Mouse (Mus musculus) neutrophil, adult 5-6 weeks (primary cell): Measurements from ENCODE around the gene Pafah1b3. TPM values are rescaled to one million over a fixed set of nuclear protein-coding genes. Genes with fewer than 3 reads are reported as not detected.

Source experiments
- ATAC-seq: fragments of 151-379, 151-347 bp; 2 replicates; pipeline ENCODE4 v1.8.0; 2017; ENCODE audit warnings: mild to moderate bottlenecking, moderate TSS enrichment; ENCODE audit not compliant: insufficient number of reproducible peaks, poor library complexity, low FRiP score, severe bottlenecking; ENCODE audit errors: extremely low read depth
- total RNA-seq: library from RNA; stranded (forward); fragments of 200-1000 nt; gene quantifications from 2 replicates; pipeline ENCODE4 v1.2.3, GENCODE M21; 2017

Pafah1b3 gene
- total RNA-seq, 1 experiment from 2014 or later, result 47.8 TPM

- ATAC-seq, result no peak
These were observed 12.1 kb downstream of the Pafah1b3 start for GRCm38 (mm10) chr7:25285511-25286238.

- ATAC-seq, result no peak
These were observed 13.0 kb downstream of the Pafah1b3 start for GRCm38 (mm10) chr7:25284766-25285165.

- no peak for ATAC-seq
These were observed 13.6 kb downstream of the Pafah1b3 start for GRCm38 (mm10) chr7:25284171-25284570.

- no peak for ATAC-seq
These were observed 14.1 kb downstream of the Pafah1b3 start for GRCm38 (mm10) chr7:25283637-25284036.

- ATAC-seq, result no peak
These were observed 15.0 kb downstream of the Pafah1b3 start for GRCm38 (mm10) chr7:25282731-25283211.

- peak; percentile 64 for ATAC-seq
These were observed 15.8 kb downstream of the Pafah1b3 start for GRCm38 (mm10) chr7:25281734-25282601.

GRCm38 (mm10) chr7:25281166-25281733 lies 16.5 kb downstream of the Pafah1b3 start:
- ATAC-seq, result no peak

- ATAC-seq, result no peak
These were observed 17.7 kb downstream of the Pafah1b3 start for GRCm38 (mm10) chr7:25279861-25280791.

- no peak for ATAC-seq
These were observed 18.5 kb downstream of the Pafah1b3 start for GRCm38 (mm10) chr7:25279076-25279860.

GRCm38 (mm10) chr7:25278341-25279075 lies 19.3 kb downstream of the Pafah1b3 start:
- ATAC-seq, result peak; percentile 63

GRCm38 (mm10) chr7:25277998-25278340 lies 19.8 kb downstream of the Pafah1b3 start:
- ATAC-seq, result no peak

- ATAC-seq, result no peak
These were observed 20.4 kb downstream of the Pafah1b3 start for GRCm38 (mm10) chr7:25277405-25277804.

GRCm38 (mm10) chr7:25275555-25276298 lies 22.1 kb downstream of the Pafah1b3 start:
- ATAC-seq, result no peak

GRCm38 (mm10) chr7:25274996-25275395 lies 22.8 kb downstream of the Pafah1b3 start:
- no peak for ATAC-seq

- ATAC-seq, result no peak
These were observed 23.2 kb downstream of the Pafah1b3 start for GRCm38 (mm10) chr7:25274571-25274970.
